Mouse (Mus musculus) cerebellum, adult 18-20 months (tissue): ENCODE measurements around the gene Sh2d6.

ENCODE experiments used
- DNase-seq, 2 experiments: peaks; one replicate each; pipeline ENCODE4 v3.0.0; 2021

Gene Sh2d6

GRCm38 (mm10) chr6:72521607-72522006, at the start of gene Sh2d6:
TSS of gene Sh2d6 (minus strand) at chr6:72521707.
- no peak for DNase-seq

GRCm38 (mm10) chr6:72570644-72571397, 49.3 kb upstream of the Sh2d6 start:
- no peak for DNase-seq

DNA sequence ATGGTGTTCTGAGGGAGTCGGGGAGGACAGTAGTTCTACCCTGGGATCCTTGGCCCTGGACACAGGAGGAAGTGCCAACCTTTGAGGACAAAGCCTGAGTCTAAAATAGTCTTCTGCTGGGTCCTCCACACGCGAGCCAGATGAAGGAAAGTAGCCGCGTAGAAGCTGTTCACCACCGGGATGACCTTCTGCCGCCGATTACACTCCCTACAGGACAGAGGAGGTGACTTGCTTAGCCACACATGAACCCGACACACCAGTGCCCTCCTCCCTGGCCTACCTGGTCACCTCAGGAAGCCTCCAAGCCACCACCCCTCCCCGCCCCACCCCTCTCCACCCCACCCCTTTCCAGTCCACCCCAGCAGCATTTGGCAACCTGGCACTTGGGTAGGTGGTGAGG, 47.2 kb upstream of the Sh2d6 start:
- no peak for DNase-seq

- no peak for DNase-seq
Measured at GRCm38 (mm10) chr6:72567508-72567907, 46.0 kb upstream of the Sh2d6 start.

DNA sequence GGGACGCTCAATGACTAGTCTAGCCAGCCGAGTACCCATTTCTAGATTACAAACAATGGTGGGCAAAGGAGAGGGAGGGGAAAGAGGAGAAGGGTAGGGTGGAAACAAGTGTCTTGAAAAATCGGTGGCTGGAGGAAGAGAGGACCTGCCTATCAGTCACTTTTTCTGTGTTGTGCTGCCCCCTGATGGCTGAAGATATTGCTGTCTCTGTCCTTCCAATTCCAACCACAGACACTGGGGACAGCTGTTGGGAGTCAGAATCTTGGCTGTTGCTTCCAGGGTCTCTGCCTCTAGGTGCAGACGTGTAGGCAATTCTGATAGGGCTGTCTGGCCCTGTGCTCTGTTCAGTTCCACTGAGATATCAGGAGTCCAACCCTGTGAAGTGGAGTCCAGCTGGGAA, 44.5 kb upstream of the Sh2d6 start:
- DNase-seq = peak; percentile 85 to 88

- DNase-seq = no peak
Measured at GRCm38 (mm10) chr6:72565506-72565905, 44.0 kb upstream of the Sh2d6 start.

DNA sequence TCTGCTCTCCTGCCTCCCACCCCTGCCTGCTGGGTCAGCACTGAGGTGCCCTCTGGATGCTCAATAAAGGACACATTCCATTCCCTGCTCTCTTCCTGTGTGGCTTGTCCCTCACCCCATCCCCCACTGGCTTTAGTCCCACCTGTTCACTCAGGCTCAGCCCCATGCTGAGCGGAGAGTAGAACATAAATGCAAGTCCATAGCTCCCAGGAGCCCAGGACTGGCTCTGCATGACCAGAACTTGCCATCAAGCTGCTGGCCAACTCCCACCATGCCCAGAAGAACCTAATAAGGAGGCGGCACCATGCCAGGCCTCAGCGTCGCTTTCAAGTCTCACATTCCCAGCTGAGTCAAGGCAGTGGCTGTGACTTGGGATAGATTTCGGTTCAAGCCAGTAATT, 41.4 kb upstream of the Sh2d6 start:
- no peak for DNase-seq

- DNase-seq = no peak
Measured at GRCm38 (mm10) chr6:72562486-72562885, 41.0 kb upstream of the Sh2d6 start.

DNA sequence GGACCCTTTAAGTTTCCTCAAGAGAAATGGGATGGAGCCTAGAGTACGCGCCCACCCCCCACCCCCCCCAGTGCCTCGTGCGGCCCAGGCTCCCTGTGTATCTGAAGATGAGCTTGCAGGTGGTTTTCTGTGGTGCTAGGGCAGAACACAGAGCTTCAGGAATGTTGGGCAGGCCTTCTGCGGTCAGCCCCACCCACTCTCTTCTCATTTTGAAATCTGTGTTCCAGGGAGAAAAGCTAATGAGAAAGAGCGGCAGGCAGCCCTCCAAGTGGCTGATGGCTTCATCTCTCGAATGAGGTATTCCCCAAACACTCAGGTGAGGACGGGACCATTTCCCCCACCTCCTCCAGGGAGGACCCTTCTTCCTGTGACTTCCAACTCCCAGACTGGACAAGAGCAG, 39.3 kb upstream of the Sh2d6 start:
- DNase-seq = no peak

DNA sequence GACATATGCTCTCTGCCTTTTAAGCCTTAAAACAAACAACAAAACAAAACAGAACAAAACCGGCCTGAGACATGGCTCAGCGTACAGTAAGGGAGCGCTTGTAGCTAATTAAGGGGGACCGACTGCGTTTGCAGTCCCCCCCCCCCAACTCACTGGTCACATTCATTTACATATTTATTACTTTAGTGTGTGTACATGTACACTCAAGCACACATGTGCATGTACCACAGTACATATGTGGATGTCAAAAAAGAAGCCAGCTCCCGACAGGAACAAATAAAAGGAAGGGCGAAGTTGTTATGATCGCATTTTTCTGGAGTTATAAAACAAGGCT, 31.5 kb upstream of the Sh2d6 start:
- DNase-seq = no peak

DNA sequence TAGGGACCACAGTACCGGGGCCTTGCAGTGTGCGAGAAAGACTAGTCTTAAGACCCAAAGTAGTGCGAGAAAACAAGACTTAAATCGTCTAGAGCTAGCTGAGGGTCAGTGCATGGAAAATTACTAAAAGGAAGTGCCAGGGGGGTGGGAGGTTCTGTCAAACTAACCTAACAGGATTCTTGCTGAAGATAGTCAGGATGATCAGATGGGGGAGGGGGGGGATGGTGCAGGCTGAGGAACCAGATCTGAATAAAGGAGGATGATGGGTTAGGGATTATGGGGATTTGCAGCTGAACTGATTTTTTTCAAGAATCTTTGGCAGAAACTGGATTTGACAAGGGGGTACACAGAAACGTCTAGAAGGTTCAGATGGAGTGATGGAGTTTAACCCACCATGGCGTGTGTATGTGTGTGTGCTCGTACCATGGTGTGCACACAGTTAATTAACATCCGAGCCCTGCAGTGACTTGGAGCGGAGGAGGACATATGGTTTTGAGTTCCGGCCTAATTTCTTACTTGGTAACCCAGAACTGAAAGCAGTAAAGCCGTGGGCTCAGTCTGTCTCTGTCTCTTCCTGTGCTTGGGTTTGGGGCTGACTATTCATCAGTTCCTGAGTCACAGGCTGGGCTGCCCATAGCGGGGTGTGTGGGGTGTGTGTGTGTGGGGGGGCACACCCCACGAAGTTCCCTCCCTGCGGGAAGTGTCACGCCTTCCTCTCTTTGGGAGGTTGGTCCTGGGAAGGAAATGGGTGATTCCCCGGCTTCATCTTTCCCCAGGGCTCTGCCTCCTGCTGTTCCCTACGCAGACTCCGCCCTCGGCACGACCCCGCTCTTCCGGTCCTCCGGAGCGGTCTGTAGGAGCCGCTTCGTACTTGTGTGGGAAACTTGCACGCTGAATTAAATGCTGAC, 30.9 kb upstream of the Sh2d6 start:
- peak; percentile 29 to 44 for DNase-seq

- no peak for DNase-seq
Measured at GRCm38 (mm10) chr6:72550503-72551100, 29.1 kb upstream of the Sh2d6 start.

- no peak for DNase-seq
Measured at GRCm38 (mm10) chr6:72550025-72550424, 28.5 kb upstream of the Sh2d6 start.

- no peak for DNase-seq
Measured at GRCm38 (mm10) chr6:72549041-72549580, 27.6 kb upstream of the Sh2d6 start.

- DNase-seq = no peak
Measured at GRCm38 (mm10) chr6:72547862-72548261, 26.4 kb upstream of the Sh2d6 start.

DNA sequence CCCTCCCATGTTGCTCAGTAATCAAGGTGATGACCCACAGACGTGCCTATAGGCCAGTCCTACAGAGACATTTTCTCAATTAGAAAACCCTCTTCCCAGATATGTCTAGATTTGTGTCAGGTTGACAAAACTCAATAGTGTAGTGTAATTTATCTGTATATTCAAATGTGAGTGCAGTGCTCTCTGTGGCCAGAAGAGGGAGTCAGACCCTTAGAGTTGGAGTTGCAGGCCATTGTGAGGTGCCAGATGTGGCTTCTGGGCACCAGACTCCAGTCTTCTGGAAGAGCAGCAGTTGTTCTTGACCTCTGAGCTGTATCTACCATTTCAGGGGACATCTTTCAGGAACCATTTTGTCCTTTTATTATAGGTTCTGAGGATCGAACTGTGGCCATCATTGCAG, 25.6 kb upstream of the Sh2d6 start:
- no peak for DNase-seq

DNA sequence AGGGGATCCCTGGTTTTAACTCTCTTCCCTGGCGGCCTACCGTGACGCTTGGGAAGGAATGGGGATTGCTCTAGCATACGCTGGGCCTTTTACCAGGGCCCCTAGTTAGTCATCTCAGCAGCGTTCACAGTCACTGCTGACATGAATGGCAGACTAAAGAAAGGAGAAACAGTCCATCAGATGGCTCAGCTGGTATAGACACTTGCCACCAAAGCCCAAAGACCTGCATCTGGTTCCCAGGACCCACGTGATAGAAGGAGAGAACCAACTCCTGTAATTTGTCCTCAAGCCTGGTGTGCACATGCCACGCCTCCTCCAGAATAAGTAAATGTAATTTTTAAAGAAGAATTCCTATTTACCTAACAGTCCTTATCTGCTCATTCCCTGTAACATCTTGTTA, 23.9 kb upstream of the Sh2d6 start:
- DNase-seq = no peak

DNA sequence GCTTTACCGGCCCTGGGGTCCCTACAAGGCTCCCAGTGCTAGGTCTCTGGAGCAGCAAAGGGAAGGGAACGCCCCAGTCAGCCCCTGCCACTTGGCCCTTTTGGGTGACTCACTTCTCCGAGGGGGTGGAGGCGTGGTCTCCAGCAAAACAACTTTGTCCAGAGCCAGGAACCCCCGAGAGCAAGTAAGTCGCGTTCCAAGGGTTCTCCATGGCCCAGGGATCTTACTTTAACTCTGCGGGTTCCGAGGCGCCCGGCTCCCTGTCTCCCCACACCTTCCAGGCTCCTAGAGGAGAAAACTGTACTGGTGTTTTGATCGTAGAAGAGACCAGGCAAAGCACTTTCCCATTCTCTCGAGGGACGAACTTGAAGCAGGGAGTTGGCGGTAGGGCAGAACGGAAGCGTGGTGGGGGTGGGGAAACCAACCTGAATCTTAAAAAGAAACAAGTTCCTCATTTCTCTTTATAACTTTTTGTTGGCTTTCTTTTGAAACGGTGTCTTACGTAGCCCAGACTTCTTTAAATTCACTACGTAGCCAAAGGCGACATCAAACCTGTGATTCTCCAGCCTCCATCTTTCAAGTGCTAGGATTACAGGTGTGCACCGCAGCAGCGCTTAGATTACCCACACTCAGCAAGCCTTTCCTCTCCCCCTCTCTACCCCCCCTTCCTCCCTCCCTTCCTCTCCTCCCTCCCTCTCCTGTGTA, 22.9 kb upstream of the Sh2d6 start, which contains the start of gene Capg:
Gene Capg (plus strand): TSS at position 109 of the 705 bp plus-strand sequence.
- DNase-seq = no peak

- no peak for DNase-seq
Measured at GRCm38 (mm10) chr6:72543265-72543850, 21.9 kb upstream of the Sh2d6 start.

GRCm38 (mm10) chr6:72538562-72539031, 17.1 kb upstream of the Sh2d6 start:
- peak; percentile 88 to 97 for DNase-seq

DNA sequence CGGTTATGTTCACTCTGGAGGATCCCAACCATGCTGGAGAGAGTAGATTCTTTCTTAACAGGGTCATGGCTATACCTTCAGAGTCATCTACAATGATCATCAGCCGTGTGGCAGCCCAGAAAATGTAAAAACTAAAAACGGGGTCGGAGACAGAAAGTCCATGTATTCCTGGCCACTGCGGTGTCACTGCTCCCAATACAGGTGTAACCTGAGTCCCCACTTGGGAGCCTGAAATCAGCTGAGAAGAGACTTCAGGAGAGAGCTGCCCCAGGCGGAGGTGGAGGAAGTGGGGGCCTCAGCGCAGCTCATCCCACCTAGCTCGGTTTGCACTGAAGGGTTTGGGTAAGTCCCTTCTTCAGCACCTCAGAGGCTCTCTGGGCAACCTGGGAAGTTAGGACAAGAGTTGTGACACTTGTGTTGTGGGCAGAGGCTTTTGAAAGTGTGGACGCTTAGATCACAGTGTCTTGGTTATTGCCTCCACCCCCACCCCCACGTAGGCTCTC, 16.5 kb upstream of the Sh2d6 start:
- peak; percentile 19 to 34 for DNase-seq

GRCm38 (mm10) chr6:72535165-72535564, 13.7 kb upstream of the Sh2d6 start:
- peak; percentile 68 to 78 for DNase-seq
